Mouse (Mus musculus): ENCODE measurements around the gene Olfr716. TPM values are rescaled to one million over a fixed set of nuclear protein-coding genes. Genes with fewer than 3 reads are reported as not detected.
"Not testable (repeated sequence)": the region's sequence is repeated elsewhere in the genome, so short reads cannot be mapped to it uniquely, and the experiment has no call there.

The Olfr716 gene
- not detected in 2 replicates for total RNA-seq (2014; rRNA removed; ENCODE audit: low replicate concordance)
- not detected in 2 replicates for polyA plus RNA-seq (2015; fragmentation: Nextera tagmentation; extraction: Ambion mirVana)

- not testable (repeated sequence) for DNase-seq (ENCODE audit: low spot score); H3K36me3 ChIP-seq (replicated peaks; ENCODE audit: control insufficient read depth, insufficient read depth, low read length); H3K4me2 ChIP-seq (ENCODE audit: low read depth, low read length); H3K4me1 ChIP-seq (ENCODE audit: control insufficient read depth, insufficient read depth); H3K4me3 ChIP-seq (ENCODE audit: low read depth, low read length); H3K27ac ChIP-seq (ENCODE audit: low read depth); ATAC-seq (ENCODE audit: insufficient read depth, low read depth); H3K9ac ChIP-seq (replicated peaks; ENCODE audit: low read depth, low read length); H3K27me3 ChIP-seq (ENCODE audit: control insufficient read depth, insufficient read depth, low read length); H3K9me3 ChIP-seq (replicated peaks; ENCODE audit: control insufficient read depth, low read length)
- 56% methylated on average over 2 of the region's 2 CpGs for WGBS
Measured at GRCm38 (mm10) chr7:107138027-107138426, at the start of gene Olfr716. Gene Olfr716, plus strand, starts transcription at chr7:107138327.

- Histone ChIP-seq H3K36me3 (replicated peaks; ENCODE audit: control insufficient read depth, insufficient read depth, low read length) (no peaks in the 10 kb centered on the region), H3K4me1 (ENCODE audit: control insufficient read depth, insufficient read depth) (no peaks in the 10 kb centered on the region), H3K9ac (replicated peaks; ENCODE audit: low read depth, low read length) (no peak within 1 kb of the TSS), H3K27ac (ENCODE audit: low read depth) (no peak within 1 kb of the TSS), H3K27me3 (ENCODE audit: control insufficient read depth, insufficient read depth, low read length) (no peaks in the 10 kb centered on the region), H3K4me3 (ENCODE audit: low read depth, low read length) (no peak within 1 kb of the TSS), H3K4me2 (ENCODE audit: low read depth, low read length) (no peak within 1 kb of the TSS), H3K9me3 (replicated peaks; ENCODE audit: control insufficient read depth, low read length) (0 out of 2 replicates have a peak, but pooled peaks cover 2% of the 10 kb centered on the region)
- 8% methylated on average over 1 of the region's 1 CpGs for WGBS
- no peak for TF ChIP-seq EP300 (IDR thresholded peaks at IDR 0.05; ENCODE audit: low read depth)
- TF ChIP-seq CTCF (IDR thresholded peaks at IDR 0.05; ENCODE audit: low read depth): no peak
- DNase-seq (ENCODE audit: low spot score) (no peak), ATAC-seq (ENCODE audit: insufficient read depth, low read depth) (no peak)
Measured at GRCm38 (mm10) chr7:107092920-107093319, 45.2 kb upstream of the Olfr716 start, which contains the start of gene Olfr17. Gene Olfr17, plus strand, starts transcription at chr7:107093220.

- not testable (repeated sequence) for H3K4me3 ChIP-seq (ENCODE audit: low read depth, low read length); H3K4me1 ChIP-seq (ENCODE audit: control insufficient read depth, insufficient read depth); DNase-seq (ENCODE audit: low spot score); H3K4me2 ChIP-seq (ENCODE audit: low read depth, low read length); H3K36me3 ChIP-seq (replicated peaks; ENCODE audit: control insufficient read depth, insufficient read depth, low read length); H3K27me3 ChIP-seq (ENCODE audit: control insufficient read depth, insufficient read depth, low read length); H3K9ac ChIP-seq (replicated peaks; ENCODE audit: low read depth, low read length); ATAC-seq (ENCODE audit: insufficient read depth, low read depth); H3K27ac ChIP-seq (ENCODE audit: low read depth); H3K9me3 ChIP-seq (replicated peaks; ENCODE audit: control insufficient read depth, low read length)
- 71% methylated on average over 1 of the region's 2 CpGs for WGBS
Measured at GRCm38 (mm10) chr7:107110269-107110668, 27.9 kb upstream of the Olfr716 start, which contains the start of gene Olfr715b. Gene Olfr715b, minus strand, starts transcription at chr7:107110369.

DNA sequence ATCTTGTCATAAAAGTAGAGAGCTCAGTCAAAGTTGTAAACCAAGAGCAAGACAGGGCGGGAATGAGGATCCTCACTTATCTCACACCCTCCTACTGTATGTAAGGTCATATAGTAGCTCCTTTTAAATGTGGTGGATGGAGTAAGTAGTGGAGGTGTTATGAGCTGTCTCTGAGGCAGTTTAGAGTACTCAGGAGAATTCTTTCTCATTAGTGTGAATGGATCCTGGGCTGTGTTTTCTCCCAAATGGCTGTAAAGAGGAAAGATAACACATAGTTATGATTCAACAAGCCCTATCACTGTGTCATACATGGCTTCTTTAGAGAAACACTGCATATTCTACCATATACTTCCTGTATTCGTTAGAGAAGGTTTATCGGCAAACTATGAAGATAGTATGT is 7.1 kb upstream of the Olfr716 start, which contains the start of gene Olfr715:
Gene Olfr715 (minus strand): TSS at position 101 of the 400 bp plus-strand sequence.
- H3K9me3 ChIP-seq (replicated peaks; ENCODE audit: control insufficient read depth, low read length); H3K36me3 ChIP-seq (replicated peaks; ENCODE audit: control insufficient read depth, insufficient read depth, low read length); H3K27ac ChIP-seq (ENCODE audit: low read depth); H3K4me1 ChIP-seq (ENCODE audit: control insufficient read depth, insufficient read depth); H3K27me3 ChIP-seq (ENCODE audit: control insufficient read depth, insufficient read depth, low read length); H3K9ac ChIP-seq (replicated peaks; ENCODE audit: low read depth, low read length); H3K4me3 ChIP-seq (ENCODE audit: low read depth, low read length); ATAC-seq (ENCODE audit: insufficient read depth, low read depth); DNase-seq (ENCODE audit: low spot score); H3K4me2 ChIP-seq (ENCODE audit: low read depth, low read length): not testable (repeated sequence)
- 64% methylated on average over 1 of the region's 3 CpGs for WGBS

GRCm38 (mm10) chr7:107166690-107167089 is 28.6 kb downstream of the Olfr716 start, which contains the start of gene Nlrp14:
Gene Nlrp14, plus strand, starts transcription at chr7:107166990.
- Histone ChIP-seq H3K9me3 (replicated peaks; ENCODE audit: control insufficient read depth, low read length) (no peaks in the 10 kb centered on the region; the same call in 1 of the 2 replicates), H3K4me3 (ENCODE audit: low read depth, low read length) (no peak within 1 kb of the TSS), H3K4me2 (ENCODE audit: low read depth, low read length) (no peak within 1 kb of the TSS), H3K9ac (replicated peaks; ENCODE audit: low read depth, low read length) (no peak within 1 kb of the TSS), H3K36me3 (replicated peaks; ENCODE audit: control insufficient read depth, insufficient read depth, low read length) (no peaks in the 10 kb centered on the region), H3K4me1 (ENCODE audit: control insufficient read depth, insufficient read depth) (no peaks in the 10 kb centered on the region), H3K27me3 (ENCODE audit: control insufficient read depth, insufficient read depth, low read length) (no peaks in the 10 kb centered on the region), H3K27ac (ENCODE audit: low read depth) (no peak within 1 kb of the TSS)
- ATAC-seq (ENCODE audit: insufficient read depth, low read depth) (no peak), DNase-seq (ENCODE audit: low spot score) (no peak)
- 68% methylated on average over 10 of the region's 10 CpGs for WGBS
- TF ChIP-seq EP300 (IDR thresholded peaks at IDR 0.05; ENCODE audit: low read depth) (no peak), CTCF (IDR thresholded peaks at IDR 0.05; ENCODE audit: low read depth) (no peak)

DNA sequence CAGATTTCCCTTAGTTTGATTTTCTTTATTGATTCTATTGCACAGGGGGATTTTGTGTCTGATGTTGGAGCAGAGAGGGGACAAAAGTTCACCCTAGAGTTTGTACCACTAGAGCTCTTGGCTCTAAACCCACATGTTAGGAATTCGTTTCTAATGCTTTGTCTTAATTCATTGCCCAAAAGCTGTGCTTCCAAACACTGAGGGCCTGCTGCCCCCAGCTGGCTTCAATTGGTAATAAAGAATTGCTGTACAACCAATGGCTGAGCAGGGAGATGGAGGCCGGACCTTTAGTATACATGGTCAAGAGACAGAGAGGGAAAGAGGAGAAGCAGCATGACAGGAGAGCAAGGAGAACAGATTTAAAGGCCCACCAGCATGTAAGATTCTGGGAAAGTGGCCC is 42.3 kb downstream of the Olfr716 start:
- no peak overlapping the region for H3K4me3 ChIP-seq (ENCODE audit: low read depth, low read length)
- no peak overlapping the region for H3K27ac ChIP-seq (ENCODE audit: low read depth)
- TF ChIP-seq CTCF (IDR thresholded peaks at IDR 0.05; ENCODE audit: low read depth): no peak
- no peak for TF ChIP-seq EP300 (IDR thresholded peaks at IDR 0.05; ENCODE audit: low read depth)
- H3K36me3 ChIP-seq (replicated peaks; ENCODE audit: control insufficient read depth, insufficient read depth, low read length): no peaks in the 10 kb centered on the region
- no peak overlapping the region for H3K9ac ChIP-seq (replicated peaks; ENCODE audit: low read depth, low read length)
- H3K4me1 ChIP-seq (ENCODE audit: control insufficient read depth, insufficient read depth): no peaks in the 10 kb centered on the region
- no peak overlapping the region for H3K4me2 ChIP-seq (ENCODE audit: low read depth, low read length)
- no peak for ATAC-seq (ENCODE audit: insufficient read depth, low read depth)
- no peaks in the 10 kb centered on the region for H3K9me3 ChIP-seq (replicated peaks; ENCODE audit: control insufficient read depth, low read length)
- DNase-seq (ENCODE audit: low spot score): no peak
- H3K27me3 ChIP-seq (ENCODE audit: control insufficient read depth, insufficient read depth, low read length): no peaks in the 10 kb centered on the region
- 30% methylated on average over 2 of the region's 2 CpGs for WGBS

Other genes starting within 250 kb of the Olfr716 start
- gene Olfr707, start 237.1 kb upstream of the Olfr716 start, total RNA-seq (2014; rRNA removed; ENCODE audit: low replicate concordance): not detected in 2 replicates
- not detected in 2 replicates for gene Olfr707, start 237.1 kb upstream of the Olfr716 start, polyA plus RNA-seq (2015; fragmentation: Nextera tagmentation; extraction: Ambion mirVana)
- gene Olfr1532-ps1, start 230.3 kb upstream of the Olfr716 start, total RNA-seq (2014; rRNA removed; ENCODE audit: low replicate concordance): not detected in 2 replicates
- gene Olfr1532-ps1, start 230.3 kb upstream of the Olfr716 start, polyA plus RNA-seq (2015; fragmentation: Nextera tagmentation; extraction: Ambion mirVana): not detected in 2 replicates
- gene Olfr709-ps1, start 206.1 kb upstream of the Olfr716 start, total RNA-seq (2014; rRNA removed; ENCODE audit: low replicate concordance): not detected in 2 replicates
- gene Olfr709-ps1, start 206.1 kb upstream of the Olfr716 start, polyA plus RNA-seq (2015; fragmentation: Nextera tagmentation; extraction: Ambion mirVana): not detected in 2 replicates
- not detected in 2 replicates for gene Olfr710, start 190.0 kb upstream of the Olfr716 start, total RNA-seq (2014; rRNA removed; ENCODE audit: low replicate concordance)
- not detected in 2 replicates for gene Olfr710, start 190.0 kb upstream of the Olfr716 start, polyA plus RNA-seq (2015; fragmentation: Nextera tagmentation; extraction: Ambion mirVana)
- not detected in 2 replicates for gene Olfr6, start 174.4 kb upstream of the Olfr716 start, total RNA-seq (2014; rRNA removed; ENCODE audit: low replicate concordance)
- not detected in 2 replicates for gene Olfr6, start 174.4 kb upstream of the Olfr716 start, polyA plus RNA-seq (2015; fragmentation: Nextera tagmentation; extraction: Ambion mirVana)
- not detected in 2 replicates for gene Olfr711, start 162.9 kb upstream of the Olfr716 start, total RNA-seq (2014; rRNA removed; ENCODE audit: low replicate concordance)
- not detected in 2 replicates for gene Olfr711, start 162.9 kb upstream of the Olfr716 start, polyA plus RNA-seq (2015; fragmentation: Nextera tagmentation; extraction: Ambion mirVana)
- gene Olfr2, start 132.3 kb upstream of the Olfr716 start, total RNA-seq (2014; rRNA removed; ENCODE audit: low replicate concordance): not detected in 2 replicates
- gene Olfr2, start 132.3 kb upstream of the Olfr716 start, polyA plus RNA-seq (2015; fragmentation: Nextera tagmentation; extraction: Ambion mirVana): not detected in 2 replicates
- gene Olfr713, start 107.2 kb upstream of the Olfr716 start, total RNA-seq (2014; rRNA removed; ENCODE audit: low replicate concordance): not detected in 2 replicates
- gene Olfr713, start 107.2 kb upstream of the Olfr716 start, polyA plus RNA-seq (2015; fragmentation: Nextera tagmentation; extraction: Ambion mirVana): not detected in 2 replicates
- gene Olfr714, start 67.3 kb upstream of the Olfr716 start, total RNA-seq (2014; rRNA removed; ENCODE audit: low replicate concordance): not detected in 2 replicates
- gene Olfr714, start 67.3 kb upstream of the Olfr716 start, polyA plus RNA-seq (2015; fragmentation: Nextera tagmentation; extraction: Ambion mirVana): not detected in 2 replicates
- gene Olfr17, start 45.1 kb upstream of the Olfr716 start, total RNA-seq (2014; rRNA removed; ENCODE audit: low replicate concordance): not detected in 2 replicates
- gene Olfr17, start 45.1 kb upstream of the Olfr716 start, polyA plus RNA-seq (2015; fragmentation: Nextera tagmentation; extraction: Ambion mirVana): not detected in 2 replicates
- not detected in 2 replicates for gene Olfr715b, start 28.0 kb upstream of the Olfr716 start, total RNA-seq (2014; rRNA removed; ENCODE audit: low replicate concordance)
- not detected in 2 replicates for gene Olfr715b, start 28.0 kb upstream of the Olfr716 start, polyA plus RNA-seq (2015; fragmentation: Nextera tagmentation; extraction: Ambion mirVana)
- gene Olfr715, start 7.2 kb upstream of the Olfr716 start, total RNA-seq (2014; rRNA removed; ENCODE audit: low replicate concordance): not detected in 2 replicates
- not detected in 2 replicates for gene Olfr715, start 7.2 kb upstream of the Olfr716 start, polyA plus RNA-seq (2015; fragmentation: Nextera tagmentation; extraction: Ambion mirVana)
- gene Nlrp14, start 28.7 kb downstream of the Olfr716 start, total RNA-seq (2014; rRNA removed; ENCODE audit: low replicate concordance): not detected in 2 replicates
- gene Nlrp14, start 28.7 kb downstream of the Olfr716 start, polyA plus RNA-seq (2015; fragmentation: Nextera tagmentation; extraction: Ambion mirVana): not detected in 2 replicates
- not detected in 2 replicates for gene Rbmxl2, start 71.1 kb downstream of the Olfr716 start, total RNA-seq (2014; rRNA removed; ENCODE audit: low replicate concordance)
- gene Rbmxl2, start 71.1 kb downstream of the Olfr716 start, polyA plus RNA-seq (2015; fragmentation: Nextera tagmentation; extraction: Ambion mirVana): not detected in 2 replicates
- 1.9 TPM in 1 of 2 replicates, not detected in the other for gene Syt9, start 232.4 kb downstream of the Olfr716 start, total RNA-seq (2014; rRNA removed; ENCODE audit: low replicate concordance)
- gene Syt9, start 232.4 kb downstream of the Olfr716 start, polyA plus RNA-seq (2015; fragmentation: Nextera tagmentation; extraction: Ambion mirVana): 0.04 and 0.07 TPM in 2 replicates

Measured in heart, postnatal 0 days (tissue).